ENCODE assay signal across 23 mouse cellular contexts in the genomic region with DNA sequence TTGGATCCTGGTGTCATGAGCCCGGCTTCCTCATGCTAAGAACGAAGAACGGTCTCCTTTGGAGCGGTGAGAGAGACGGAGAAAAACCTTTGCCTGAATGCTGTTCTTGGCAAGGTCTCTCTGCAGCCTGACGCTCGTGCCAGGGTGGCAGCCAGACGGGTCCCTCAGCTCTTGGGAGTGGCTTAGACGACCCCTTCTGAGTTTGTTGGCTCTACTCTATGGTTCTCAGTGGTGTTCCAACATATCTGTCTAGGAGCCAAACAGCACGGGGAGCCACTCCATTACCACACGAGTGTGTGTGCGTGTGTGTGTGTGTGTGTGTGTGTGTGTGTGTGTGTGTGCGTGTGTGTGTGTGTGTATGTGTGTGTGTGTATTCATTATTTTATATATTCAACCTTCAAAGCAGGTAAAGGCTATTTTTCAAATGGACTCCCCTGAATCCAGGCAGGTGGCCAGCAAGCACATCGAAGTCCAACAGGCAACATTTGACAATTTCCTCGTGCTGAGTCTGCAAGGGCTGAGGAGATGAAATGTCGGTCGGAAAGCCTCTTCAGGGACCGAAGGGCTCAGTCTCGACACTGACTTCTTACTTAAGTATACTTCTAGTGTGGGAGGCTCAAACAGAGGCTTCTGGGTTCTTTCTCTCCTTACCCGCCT.
DNase-seq lines count a peak whose midpoint lies in the region; ATAC-seq and TF ChIP-seq lines count a peak whose summit lies in the region.
"Had no signal": no experiment of that assay in that cellular context is flagged by ENCODE, and none has a peak within 500 bp of the region (broad histone marks: within the 10 kb centered on the region; RNA-seq: fewer than 3 reads in every experiment).

No protein-coding gene starts in this region.

- no peaks in the 10 kb centered on the region for H3K9me3 ChIP-seq in forebrain, embryonic 16.5 days (ENCODE audit: control insufficient read depth, low read length)
- no peaks in the 10 kb centered on the region for H3K9me3 ChIP-seq in forebrain, embryonic 15.5 days
- H3K9me3 ChIP-seq: embryonic facial prominence, embryonic 10.5 days; heart, embryonic 15.5 days; limb, embryonic 15.5 days; liver, embryonic 15.5 days; neural tube, embryonic 12.5 days had no signal

- no peak overlapping the region for H3K4me3 ChIP-seq in forebrain, embryonic 16.5 days (replicated peaks; ENCODE audit: low read length)
- no peak overlapping the region for H3K4me3 ChIP-seq in forebrain, embryonic 15.5 days
- peak overlapping the region; percentile 30; the same call in 1 of the 2 replicates for H3K4me3 ChIP-seq in layer of hippocampus, adult 2 months
- H3K4me3 ChIP-seq: embryonic facial prominence, embryonic 10.5 days; heart, adult 2 months; heart, embryonic 15.5 days; limb, embryonic 15.5 days; liver, embryonic 15.5 days; neural tube, embryonic 12.5 days had no signal

- no peak for DNase-seq in layer of hippocampus, adult 2 months (ENCODE audit: low spot score in 2 of 2)
- no peak for DNase-seq in layer of hippocampus, adult 8-10 months (ENCODE audit: low spot score in 2 of 2)
- peak; percentile 69 to 75 for DNase-seq in cerebellum, adult 18-20 months
- DNase-seq in cerebellum, postnatal 25 days, result peak; percentile 75 to 82
- no peak for DNase-seq in heart, adult 18-20 months
- DNase-seq: adrenal gland, adult 8-10 months; heart, adult 2 months; heart, postnatal 4 days; kidney, adult 8-10 months; kidney, postnatal 36 days; spleen, adult 18-20 months; thymus, postnatal 36 days had no signal

- H3K9ac ChIP-seq in forebrain, embryonic 16.5 days (replicated peaks; ENCODE audit: low read depth, low read length), result no peak overlapping the region
- H3K9ac ChIP-seq in forebrain, embryonic 15.5 days (replicated peaks), result no peak overlapping the region
- H3K9ac ChIP-seq: heart, embryonic 15.5 days; limb, embryonic 15.5 days; liver, embryonic 15.5 days; neural tube, embryonic 12.5 days had no signal

- H3K36me3 ChIP-seq in forebrain, embryonic 16.5 days (ENCODE audit: control insufficient read depth, insufficient read depth), result no peaks in the 10 kb centered on the region
- H3K36me3 ChIP-seq in forebrain, embryonic 15.5 days, result no peaks in the 10 kb centered on the region
- H3K36me3 ChIP-seq: embryonic facial prominence, embryonic 10.5 days; heart, embryonic 15.5 days; limb, embryonic 15.5 days; liver, embryonic 15.5 days; neural tube, embryonic 12.5 days had no signal

- H3K4me2 ChIP-seq in forebrain, embryonic 16.5 days (ENCODE audit: low read length), result no peak overlapping the region
- no peak overlapping the region for H3K4me2 ChIP-seq in forebrain, embryonic 15.5 days (replicated peaks)
- H3K4me2 ChIP-seq: heart, embryonic 15.5 days; limb, embryonic 15.5 days; liver, embryonic 15.5 days; midbrain, embryonic 11.5 days; neural tube, embryonic 12.5 days had no signal

- 65% methylated on average over 20 of the region's 20 CpGs for WGBS in forebrain, embryonic 16.5 days
- WGBS in forebrain, embryonic 15.5 days, result 66% methylated on average over 20 of the region's 20 CpGs

- no peak for TF ChIP-seq CTCF in layer of hippocampus, adult 2 months (conservative IDR thresholded peaks at IDR 0.05)

- no peaks in the 10 kb centered on the region for H3K27me3 ChIP-seq in forebrain, embryonic 16.5 days (replicated peaks; ENCODE audit: control insufficient read depth, insufficient read depth, low read length)
- H3K27me3 ChIP-seq in forebrain, embryonic 15.5 days, result no peaks in the 10 kb centered on the region
- H3K27me3 ChIP-seq: heart, embryonic 15.5 days; limb, embryonic 15.5 days; liver, embryonic 15.5 days; neural tube, embryonic 12.5 days; Patski had no signal

- H3K4me1 ChIP-seq in forebrain, embryonic 16.5 days (replicated peaks; ENCODE audit: control insufficient read depth, insufficient read depth, low read length), result peaks cover 10% of the 10 kb centered on the region
- H3K4me1 ChIP-seq in forebrain, embryonic 15.5 days, result peaks cover 12% of the 10 kb centered on the region
- H3K4me1 ChIP-seq: liver, embryonic 15.5 days had no signal

- peak; percentile 30; the same call in 1 of the 2 replicates for ATAC-seq in forebrain, embryonic 16.5 days
- no peak; the same call in 1 of the 2 replicates for ATAC-seq in forebrain, embryonic 15.5 days (replicated peaks)
- no peak for ATAC-seq in granulocyte monocyte progenitor cell, adult 5-6 weeks (replicated peaks; ENCODE audit: poor library complexity, severe bottlenecking)
- ATAC-seq: CD4-positive, CD25-positive, alpha-beta regulatory T cell, adult 4 months; Patski had no signal

- no peak overlapping the region for H3K27ac ChIP-seq in forebrain, embryonic 16.5 days (ENCODE audit: low read length)
- H3K27ac ChIP-seq in forebrain, embryonic 15.5 days (replicated peaks), result no peak overlapping the region
- H3K27ac ChIP-seq in layer of hippocampus, adult 2 months, result no peak overlapping the region
- H3K27ac ChIP-seq: embryonic facial prominence, embryonic 10.5 days; heart, adult 2 months; heart, embryonic 15.5 days; limb, embryonic 15.5 days; liver, embryonic 15.5 days; neural tube, embryonic 12.5 days had no signal

Comparison
In these comparisons a context has a peak if more than half of its experiments do, and no peak if none do; other contexts are left out.
1. DNase-seq: peak in cerebellum, adult 18-20 months (2 of 2) and cerebellum, postnatal 25 days (2 of 2); none in layer of hippocampus, adult 2 months (0 of 2), layer of hippocampus, adult 8-10 months (0 of 2) and heart, adult 18-20 months (0 of 2).